Mouse (Mus musculus): ENCODE measurements around the gene Sec61a1. TPM values are rescaled to one million over a fixed set of nuclear protein-coding genes. Genes with fewer than 3 reads are reported as not detected.

Gene Sec61a1
- polyA plus RNA-seq, 1 experiment: 263 TPM

GRCm38 (mm10) chr6:88483913-88484312 is 34.8 kb downstream of the Sec61a1 start:
- no peak overlapping the region for H3K27ac ChIP-seq (ENCODE audit: control insufficient read depth, insufficient read depth, low read depth, low read length)
- peaks cover 3% of the 10 kb centered on the region for H3K36me3 ChIP-seq (ENCODE audit: control insufficient read depth, insufficient read depth, low read length)

GRCm38 (mm10) chr6:88483111-88483510 is 35.6 kb downstream of the Sec61a1 start:
- TF ChIP-seq CTCF (IDR thresholded peaks at IDR 0.05; ENCODE audit: control insufficient read depth, insufficient read depth, insufficient replicate concordance, low read depth, low read length) (no peak), POLR2A (IDR thresholded peaks at IDR 0.05; ENCODE audit: control insufficient read depth, low read depth, low read length) (no peak)

More at GRCm38 (mm10) chr6:88483913-88484312, 34.8 kb downstream of the Sec61a1 start:
- H3K27me3 ChIP-seq (ENCODE audit: control insufficient read depth, insufficient read depth, low read length): no peaks in the 10 kb centered on the region
- TF ChIP-seq CTCF (IDR thresholded peaks at IDR 0.05; ENCODE audit: control insufficient read depth, insufficient read depth, insufficient replicate concordance, low read depth, low read length) (no peak), POLR2A (IDR thresholded peaks at IDR 0.05; ENCODE audit: control insufficient read depth, low read depth, low read length) (no peak)
- no peaks in the 10 kb centered on the region; the same call in 1 of the 2 replicates for H3K4me1 ChIP-seq (ENCODE audit: control insufficient read depth, insufficient read depth, low read length)
- H3K4me3 ChIP-seq (ENCODE audit: control insufficient read depth, low read depth, low read length): no peak overlapping the region

GRCm38 (mm10) chr6:88480421-88480820 is 38.3 kb downstream of the Sec61a1 start:
- H3K36me3 ChIP-seq (ENCODE audit: control insufficient read depth, insufficient read depth, low read length): peaks cover 6% of the 10 kb centered on the region
- no peak overlapping the region for H3K27ac ChIP-seq (ENCODE audit: control insufficient read depth, insufficient read depth, low read depth, low read length)
- H3K27me3 ChIP-seq (ENCODE audit: control insufficient read depth, insufficient read depth, low read length): no peaks in the 10 kb centered on the region
- TF ChIP-seq POLR2A (IDR thresholded peaks at IDR 0.05; ENCODE audit: control insufficient read depth, low read depth, low read length) (no peak), CTCF (IDR thresholded peaks at IDR 0.05; ENCODE audit: control insufficient read depth, insufficient read depth, insufficient replicate concordance, low read depth, low read length) (no peak)
- H3K4me3 ChIP-seq (ENCODE audit: control insufficient read depth, low read depth, low read length): no peak overlapping the region
- no peaks in the 10 kb centered on the region; the same call in 1 of the 2 replicates for H3K4me1 ChIP-seq (ENCODE audit: control insufficient read depth, insufficient read depth, low read length)

More at GRCm38 (mm10) chr6:88483111-88483510, 35.6 kb downstream of the Sec61a1 start:
- H3K27me3 ChIP-seq (ENCODE audit: control insufficient read depth, insufficient read depth, low read length): no peaks in the 10 kb centered on the region
- peaks cover 3% of the 10 kb centered on the region for H3K36me3 ChIP-seq (ENCODE audit: control insufficient read depth, insufficient read depth, low read length)
- no peaks in the 10 kb centered on the region; the same call in 1 of the 2 replicates for H3K4me1 ChIP-seq (ENCODE audit: control insufficient read depth, insufficient read depth, low read length)
- no peak overlapping the region for H3K27ac ChIP-seq (ENCODE audit: control insufficient read depth, insufficient read depth, low read depth, low read length)
- no peak overlapping the region for H3K4me3 ChIP-seq (ENCODE audit: control insufficient read depth, low read depth, low read length)

- H3K27ac ChIP-seq (ENCODE audit: control insufficient read depth, insufficient read depth, low read depth, low read length): no peak overlapping the region
- no peaks in the 10 kb centered on the region for H3K36me3 ChIP-seq (ENCODE audit: control insufficient read depth, insufficient read depth, low read length)
These were observed 48.8 kb downstream of the Sec61a1 start for GRCm38 (mm10) chr6:88469878-88470277.

GRCm38 (mm10) chr6:88465181-88465920 is 53.4 kb downstream of the Sec61a1 start, which contains the start of gene Ruvbl1:
Gene Ruvbl1 (plus strand): TSS chr6:88465409.
- Histone ChIP-seq H3K4me1 (ENCODE audit: control insufficient read depth, insufficient read depth, low read length) (peaks cover 3% of the 10 kb centered on the region), H3K27ac (ENCODE audit: control insufficient read depth, insufficient read depth, low read depth, low read length) (peak within 1 kb of the TSS; percentile 63), H3K4me3 (ENCODE audit: control insufficient read depth, low read depth, low read length) (peak within 1 kb of the TSS; percentile 93), H3K36me3 (ENCODE audit: control insufficient read depth, insufficient read depth, low read length) (no peaks in the 10 kb centered on the region), H3K27me3 (ENCODE audit: control insufficient read depth, insufficient read depth, low read length) (no peaks in the 10 kb centered on the region)
- TF ChIP-seq CTCF (IDR thresholded peaks at IDR 0.05; ENCODE audit: control insufficient read depth, insufficient read depth, insufficient replicate concordance, low read depth, low read length) (no peak), POLR2A (IDR thresholded peaks at IDR 0.05; ENCODE audit: control insufficient read depth, low read depth, low read length) (peak; percentile 53; the same call in 1 of the 2 replicates)

More at GRCm38 (mm10) chr6:88469878-88470277, 48.8 kb downstream of the Sec61a1 start:
- no peak for TF ChIP-seq POLR2A (IDR thresholded peaks at IDR 0.05; ENCODE audit: control insufficient read depth, low read depth, low read length)
- no peak for TF ChIP-seq CTCF (IDR thresholded peaks at IDR 0.05; ENCODE audit: control insufficient read depth, insufficient read depth, insufficient replicate concordance, low read depth, low read length)
- peaks cover 3% of the 10 kb centered on the region for H3K4me1 ChIP-seq (ENCODE audit: control insufficient read depth, insufficient read depth, low read length)
- no peak overlapping the region for H3K4me3 ChIP-seq (ENCODE audit: control insufficient read depth, low read depth, low read length)
- no peaks in the 10 kb centered on the region for H3K27me3 ChIP-seq (ENCODE audit: control insufficient read depth, insufficient read depth, low read length)

- H3K27ac ChIP-seq (ENCODE audit: control insufficient read depth, insufficient read depth, low read depth, low read length): no peak overlapping the region
- no peaks in the 10 kb centered on the region for H3K36me3 ChIP-seq (ENCODE audit: control insufficient read depth, insufficient read depth, low read length)
- H3K4me3 ChIP-seq (ENCODE audit: control insufficient read depth, low read depth, low read length): no peak overlapping the region
- TF ChIP-seq POLR2A (IDR thresholded peaks at IDR 0.05; ENCODE audit: control insufficient read depth, low read depth, low read length) (no peak), CTCF (IDR thresholded peaks at IDR 0.05; ENCODE audit: control insufficient read depth, insufficient read depth, insufficient replicate concordance, low read depth, low read length) (no peak)
- H3K4me1 ChIP-seq (ENCODE audit: control insufficient read depth, insufficient read depth, low read length): no peaks in the 10 kb centered on the region; the same call in 1 of the 2 replicates
- H3K27me3 ChIP-seq (ENCODE audit: control insufficient read depth, insufficient read depth, low read length): no peaks in the 10 kb centered on the region
These were observed 64.2 kb downstream of the Sec61a1 start for GRCm38 (mm10) chr6:88454545-88454944.

Other genes with a start within 250 kb of the Sec61a1 start
- gene Eefsec, start 72.4 kb downstream of the Sec61a1 start, polyA plus RNA-seq (2012; rRNA removed): 43.1 and 43.4 TPM in 2 replicates
- 26.3 and 27.0 TPM in 2 replicates for gene Ruvbl1, start 53.5 kb downstream of the Sec61a1 start, polyA plus RNA-seq (2012; rRNA removed)
- 0.70 and 0.83 TPM in 2 replicates for gene Kbtbd12, start 119.0 kb upstream of the Sec61a1 start, polyA plus RNA-seq (2012; rRNA removed)
- 38.5 and 47.2 TPM in 2 replicates for gene Mgll, start 205.5 kb upstream of the Sec61a1 start, polyA plus RNA-seq (2012; rRNA removed)